Mouse (Mus musculus) kidney, embryonic 16.5 days (tissue): Measurements from ENCODE around the gene Myo3a. TPM values are rescaled to one million over a fixed set of nuclear protein-coding genes. Genes with fewer than 3 reads are reported as not detected.

Experiments
- ATAC-seq: fragments of 200-750 bp; cut with Nextera tagmentation; 2 replicates; pipeline ENCODE4 v1.8.0; 2017; ENCODE audit warnings: moderate TSS enrichment; ENCODE audit not compliant: low FRiP score, low TSS enrichment
- H3K27ac ChIP-seq: fragments of 300-500 bp; sonication (generic); 2 replicates; pipeline ENCODE4 v1.5.1; 2014; ENCODE audit warnings: low read length
- H3K27me3 ChIP-seq: fragments of 300-500 bp; sonication (generic); 2 replicates; pipeline ENCODE4 v1.6.1; 2014; ENCODE audit warnings: low read length, control low read depth, mixed read lengths; ENCODE audit not compliant: insufficient read depth
- H3K36me3 ChIP-seq: fragments of 300-500 bp; sonication (generic); 2 replicates; pipeline ENCODE4 v1.6.1; 2014; ENCODE audit warnings: low read length, control low read depth, mixed read lengths; ENCODE audit not compliant: insufficient read depth
- H3K4me1 ChIP-seq: fragments of 300-500 bp; sonication (generic); 2 replicates; pipeline ENCODE4 v1.6.1; 2014; ENCODE audit warnings: low read length, control low read depth, mixed read lengths; ENCODE audit not compliant: insufficient read depth
- H3K4me2 ChIP-seq: fragments of 300-500 bp; sonication (generic); replicated peaks from 2 replicates; pipeline ENCODE4 v1.6.1; 2014; ENCODE audit warnings: low read depth, low read length
- H3K4me3 ChIP-seq: fragments of 300-500 bp; sonication (generic); 2 replicates; pipeline ENCODE4 v1.5.1; 2014; ENCODE audit warnings: mild to moderate bottlenecking, low read length
- H3K9ac ChIP-seq: fragments of 300-500 bp; sonication (generic); replicated peaks from 2 replicates; pipeline ENCODE4 v1.6.1; 2014; ENCODE audit warnings: low read length
- H3K9me3 ChIP-seq: fragments of 300-500 bp; sonication (generic); 2 replicates; pipeline ENCODE4 v1.6.1; 2016; ENCODE audit warnings: low read length, control low read depth
- WGBS: fragments of 180-500 bp; shearing (Covaris S2); extraction: QIAGEN DNeasy Blood & Tissue Kit; methylation state at CpG from one replicate; pipeline ENCODE4 v1.1.7; 2014; 5-methylcytosine and 5-hydroxymethylcytosine counted together
- polyA plus RNA-seq: library from polyadenylated mRNA; unstranded; fragments of >200 nt; fragmentation: Nextera tagmentation; extraction: Ambion mirVana; gene quantifications from 2 replicates; pipeline ENCODE4 v1.2.1, GENCODE M21; 2015

The Myo3a gene
- 0.12 TPM in 1 of 2 replicates, not detected in the other for polyA plus RNA-seq

GRCm38 (mm10) chr2:22227308-22227707 lies at the start of gene Myo3a:
Myo3a (plus strand) TSS chr2:22227503.
- Histone ChIP-seq H3K27ac (no peak within 1 kb of the TSS), H3K4me1 (no peaks in the 10 kb centered on the region), H3K27me3 (no peaks in the 10 kb centered on the region), H3K4me2 (peak within 1 kb of the TSS; percentile 55), H3K9ac (peak within 1 kb of the TSS; percentile 36; the same call in 1 of the 2 replicates), H3K36me3 (no peaks in the 10 kb centered on the region), H3K9me3 (no peaks in the 10 kb centered on the region), H3K4me3 (peak within 1 kb of the TSS; percentile 35)
- ATAC-seq, result peak; percentile 97
- 2% methylated on average over 19 of the region's 21 CpGs for WGBS

GRCm38 (mm10) chr2:22250462-22250861 lies 23.2 kb downstream of the Myo3a start:
- ATAC-seq, result no peak
- 64% methylated on average over 3 of the region's 3 CpGs for WGBS
- Histone ChIP-seq H3K36me3 (no peaks in the 10 kb centered on the region), H3K27ac (no peak overlapping the region), H3K9ac (no peak overlapping the region), H3K4me1 (no peaks in the 10 kb centered on the region), H3K4me3 (no peak overlapping the region), H3K27me3 (no peaks in the 10 kb centered on the region), H3K4me2 (no peak overlapping the region), H3K9me3 (no peaks in the 10 kb centered on the region)

GRCm38 (mm10) chr2:22251045-22251444 lies 23.7 kb downstream of the Myo3a start:
- Histone ChIP-seq H3K27ac (no peak overlapping the region), H3K9ac (no peak overlapping the region), H3K36me3 (no peaks in the 10 kb centered on the region), H3K27me3 (no peaks in the 10 kb centered on the region), H3K4me1 (no peaks in the 10 kb centered on the region), H3K9me3 (no peaks in the 10 kb centered on the region), H3K4me2 (no peak overlapping the region), H3K4me3 (no peak overlapping the region)
- WGBS, result 79% methylated on average over 2 of the region's 2 CpGs
- no peak for ATAC-seq

GRCm38 (mm10) chr2:22255600-22255999 lies 28.3 kb downstream of the Myo3a start:
- H3K4me1 ChIP-seq, result no peaks in the 10 kb centered on the region
- H3K36me3 ChIP-seq, result no peaks in the 10 kb centered on the region
- ATAC-seq, result no peak
- no peaks in the 10 kb centered on the region for H3K9me3 ChIP-seq
- H3K27ac ChIP-seq, result no peak overlapping the region
- H3K4me2 ChIP-seq, result no peak overlapping the region
- no peak overlapping the region for H3K4me3 ChIP-seq
- H3K9ac ChIP-seq, result no peak overlapping the region
- no peaks in the 10 kb centered on the region for H3K27me3 ChIP-seq

- H3K9ac ChIP-seq, result no peak overlapping the region
- 43% methylated on average over 2 of the region's 2 CpGs for WGBS
- H3K27ac ChIP-seq, result no peak overlapping the region
- H3K4me3 ChIP-seq, result no peak overlapping the region
- H3K4me2 ChIP-seq, result no peak overlapping the region
- no peaks in the 10 kb centered on the region for H3K36me3 ChIP-seq
- H3K27me3 ChIP-seq, result no peaks in the 10 kb centered on the region
- no peak for ATAC-seq
- no peaks in the 10 kb centered on the region for H3K4me1 ChIP-seq
- no peaks in the 10 kb centered on the region for H3K9me3 ChIP-seq
Measured at GRCm38 (mm10) chr2:22271555-22271954, 44.3 kb downstream of the Myo3a start.

GRCm38 (mm10) chr2:22285366-22285765 lies 58.1 kb downstream of the Myo3a start:
- no peaks in the 10 kb centered on the region for H3K9me3 ChIP-seq
- no peak overlapping the region for H3K4me3 ChIP-seq
- 82% methylated on average over 2 of the region's 2 CpGs for WGBS
- H3K4me2 ChIP-seq, result no peak overlapping the region
- no peaks in the 10 kb centered on the region for H3K4me1 ChIP-seq
- H3K36me3 ChIP-seq, result no peaks in the 10 kb centered on the region
- no peak overlapping the region for H3K9ac ChIP-seq
- no peak overlapping the region for H3K27ac ChIP-seq
- no peaks in the 10 kb centered on the region for H3K27me3 ChIP-seq
- ATAC-seq, result no peak

- Histone ChIP-seq H3K9me3 (no peaks in the 10 kb centered on the region), H3K27me3 (no peaks in the 10 kb centered on the region), H3K4me2 (no peak overlapping the region), H3K9ac (no peak overlapping the region), H3K4me1 (no peaks in the 10 kb centered on the region), H3K4me3 (no peak overlapping the region), H3K27ac (no peak overlapping the region), H3K36me3 (no peaks in the 10 kb centered on the region)
- 59% methylated on average over 1 of the region's 1 CpGs for WGBS
- no peak for ATAC-seq
Measured at GRCm38 (mm10) chr2:22285777-22286176, 58.5 kb downstream of the Myo3a start.

GRCm38 (mm10) chr2:22293579-22294446 lies 66.5 kb downstream of the Myo3a start:
- Histone ChIP-seq H3K4me2 (no peak overlapping the region), H3K4me3 (no peak overlapping the region), H3K36me3 (no peaks in the 10 kb centered on the region), H3K4me1 (no peaks in the 10 kb centered on the region), H3K9ac (no peak overlapping the region), H3K9me3 (no peaks in the 10 kb centered on the region), H3K27ac (no peak overlapping the region), H3K27me3 (no peaks in the 10 kb centered on the region)
- no peak for ATAC-seq
- 68% methylated on average over 11 of the region's 11 CpGs for WGBS

GRCm38 (mm10) chr2:22294447-22294738 lies 67.1 kb downstream of the Myo3a start:
- 35% methylated on average over 2 of the region's 2 CpGs for WGBS

GRCm38 (mm10) chr2:22297913-22298312 lies 70.6 kb downstream of the Myo3a start:
- no peaks in the 10 kb centered on the region for H3K9me3 ChIP-seq
- 46% methylated on average over 1 of the region's 1 CpGs for WGBS
- ATAC-seq, result no peak

More at GRCm38 (mm10) chr2:22294447-22294738, 67.1 kb downstream of the Myo3a start:
- Histone ChIP-seq H3K9me3 (no peaks in the 10 kb centered on the region), H3K9ac (no peak overlapping the region), H3K4me1 (no peaks in the 10 kb centered on the region), H3K4me2 (no peak overlapping the region), H3K36me3 (no peaks in the 10 kb centered on the region), H3K27me3 (no peaks in the 10 kb centered on the region), H3K27ac (no peak overlapping the region), H3K4me3 (no peak overlapping the region)
- no peak for ATAC-seq

More at GRCm38 (mm10) chr2:22297913-22298312, 70.6 kb downstream of the Myo3a start:
- no peaks in the 10 kb centered on the region for H3K36me3 ChIP-seq
- no peak overlapping the region for H3K4me3 ChIP-seq
- no peak overlapping the region for H3K9ac ChIP-seq
- no peak overlapping the region for H3K27ac ChIP-seq
- no peak overlapping the region for H3K4me2 ChIP-seq
- no peaks in the 10 kb centered on the region for H3K4me1 ChIP-seq
- no peaks in the 10 kb centered on the region for H3K27me3 ChIP-seq
